ENCODE assay signal across 21 mouse cellular contexts in genomic region chr8:49043236-49043635, GRCm38 (mm10).
"Had no signal": no experiment of that assay in that cellular context is flagged by ENCODE, and none has a peak within 500 bp of the region (broad histone marks: within the 10 kb centered on the region; RNA-seq: fewer than 3 reads in every experiment).

No protein-coding gene starts in this region.

- H3K36me3 ChIP-seq: heart, embryonic 10.5 days; heart, embryonic 12.5 days; hindbrain, embryonic 10.5 days; hindbrain, embryonic 12.5 days; intestine, embryonic 15.5 days; limb, embryonic 13.5 days; limb, embryonic 15.5 days; liver, embryonic 12.5 days had no signal

- H3K4me3 ChIP-seq: gastrocnemius, adult 2 months; heart, embryonic 10.5 days; heart, embryonic 12.5 days; hindbrain, embryonic 10.5 days; hindbrain, embryonic 12.5 days; intestine, embryonic 15.5 days; layer of hippocampus, adult 2 months; limb, embryonic 13.5 days; limb, embryonic 15.5 days; liver, embryonic 12.5 days had no signal

- DNase-seq: gastrocnemius, adult 2 months; gastrocnemius, postnatal 10 days; gastrocnemius, postnatal 25 days; heart, adult 18-20 months; heart, postnatal 10 days; heart, postnatal 4 days; kidney, adult 18-20 months; kidney, adult 8-10 months; kidney, postnatal 10 days; kidney, postnatal 25 days; kidney, postnatal 4 days; left cerebral cortex, postnatal 4 days had no signal

- H3K27me3 ChIP-seq: heart, embryonic 12.5 days; hindbrain, embryonic 12.5 days; intestine, embryonic 15.5 days; limb, embryonic 13.5 days; limb, embryonic 15.5 days; liver, embryonic 12.5 days had no signal
